Mouse (Mus musculus) cerebellum, postnatal 4 days (tissue): ENCODE results near the gene Hif3a.

Experiments
- DNase-seq, 2 experiments: peaks; one replicate each; pipeline ENCODE4 v3.0.0; 2022; ENCODE audit warnings: low spot score in 2 of 2, mixed read lengths in 1 of 2

Hif3a gene

GRCm38 (mm10) chr7:17056601-17057523 is 5.4 kb downstream of the Hif3a start:
- DNase-seq, result no peak

GRCm38 (mm10) chr7:17056081-17056581 is 6.1 kb downstream of the Hif3a start:
- peak; percentile 53 to 64 for DNase-seq

- DNase-seq, result no peak
These were observed 6.8 kb downstream of the Hif3a start for GRCm38 (mm10) chr7:17055287-17055946.

- DNase-seq, result no peak
These were observed 7.8 kb downstream of the Hif3a start for GRCm38 (mm10) chr7:17054325-17054989.

- peak in 1 of 2 experiments; percentile 59 for DNase-seq
These were observed 11.2 kb downstream of the Hif3a start for GRCm38 (mm10) chr7:17050933-17051594.

- no peak for DNase-seq
These were observed 11.7 kb downstream of the Hif3a start for GRCm38 (mm10) chr7:17050491-17050890.

- no peak for DNase-seq
These were observed 13.6 kb downstream of the Hif3a start for GRCm38 (mm10) chr7:17048431-17049190.

- no peak for DNase-seq
These were observed 15.1 kb downstream of the Hif3a start for GRCm38 (mm10) chr7:17047041-17047682.

GRCm38 (mm10) chr7:17045743-17046142 is 16.5 kb downstream of the Hif3a start:
- DNase-seq, result no peak

- DNase-seq, result no peak
These were observed 22.9 kb downstream of the Hif3a start for GRCm38 (mm10) chr7:17039373-17039772.

GRCm38 (mm10) chr7:17038018-17038695 is 24.1 kb downstream of the Hif3a start:
- DNase-seq, result no peak

GRCm38 (mm10) chr7:17030239-17030638 is 32.0 kb downstream of the Hif3a start:
- DNase-seq, result no peak

GRCm38 (mm10) chr7:17028923-17029322 is 33.3 kb downstream of the Hif3a start:
- no peak for DNase-seq

GRCm38 (mm10) chr7:17027588-17028343 is 34.5 kb downstream of the Hif3a start, which contains the start of gene Ppp5c:
Gene Ppp5c, minus strand, starts transcription at chr7:17027924.
- peak; percentile 82 to 92 for DNase-seq

GRCm38 (mm10) chr7:17026710-17027587 is 35.3 kb downstream of the Hif3a start:
- peak in 1 of 2 experiments; percentile 59 for DNase-seq

- no peak for DNase-seq
These were observed 36.2 kb downstream of the Hif3a start for GRCm38 (mm10) chr7:17025896-17026622.

- DNase-seq, result no peak
These were observed 36.7 kb downstream of the Hif3a start for GRCm38 (mm10) chr7:17025505-17025894.
